Mouse (Mus musculus) urinary bladder, postnatal 25 days (tissue): ENCODE results near the gene Map3k7.

ENCODE experiments used
- DNase-seq: peaks from one replicate; pipeline ENCODE4 v3.0.0; 2022; ENCODE audit warnings: low spot score

Map3k7 gene

GRCm38 (mm10) chr4:32062381-32063059 lies 98.6 kb downstream of the Map3k7 start:
- no peak for DNase-seq

- DNase-seq = no peak
Observed at GRCm38 (mm10) chr4:32063291-32063690, 99.4 kb downstream of the Map3k7 start.
